Comparison of ENCODE assay signal across 16 mouse cellular contexts in genomic region chr14:68323008-68323407, GRCm38 (mm10).
DNase-seq lines count a peak whose midpoint lies in the region; ATAC-seq lines count a peak whose summit lies in the region.
"Had no signal": no experiment of that assay in that cellular context is flagged by ENCODE, and none has a peak within 500 bp of the region (broad histone marks: within the 10 kb centered on the region; RNA-seq: fewer than 3 reads in every experiment).

No protein-coding gene starts in this region.

- H3K36me3 ChIP-seq in hindbrain, embryonic 16.5 days (ENCODE audit: control insufficient read depth, insufficient read depth, low read length) = no peaks in the 10 kb centered on the region
- no peaks in the 10 kb centered on the region for H3K36me3 ChIP-seq in hindbrain, embryonic 10.5 days
- H3K36me3 ChIP-seq: heart, embryonic 15.5 days; limb, embryonic 10.5 days; liver, embryonic 15.5 days; stomach, embryonic 15.5 days had no signal

- no peak overlapping the region for H3K27ac ChIP-seq in hindbrain, embryonic 16.5 days (ENCODE audit: low read depth, low read length)
- H3K27ac ChIP-seq in hindbrain, embryonic 10.5 days = no peak overlapping the region
- H3K27ac ChIP-seq: heart, embryonic 15.5 days; limb, embryonic 10.5 days; liver, embryonic 15.5 days; stomach, embryonic 15.5 days had no signal

- H3K9ac ChIP-seq in hindbrain, embryonic 16.5 days (ENCODE audit: low read depth, low read length) = no peak overlapping the region
- H3K9ac ChIP-seq: heart, embryonic 15.5 days; liver, embryonic 15.5 days; stomach, embryonic 15.5 days had no signal

- 50% methylated on average over 6 of the region's 6 CpGs for WGBS in hindbrain, embryonic 16.5 days
- 54% methylated on average over 6 of the region's 6 CpGs for WGBS in hindbrain, embryonic 10.5 days

- no peaks in the 10 kb centered on the region for H3K27me3 ChIP-seq in hindbrain, embryonic 16.5 days (replicated peaks; ENCODE audit: control insufficient read depth, insufficient read depth, low read length)
- no peaks in the 10 kb centered on the region for H3K27me3 ChIP-seq in hindbrain, embryonic 10.5 days (ENCODE audit: insufficient read depth, poor library complexity, severe bottlenecking)
- H3K27me3 ChIP-seq: heart, embryonic 15.5 days; liver, embryonic 15.5 days; stomach, embryonic 15.5 days had no signal

- ATAC-seq in hindbrain, embryonic 16.5 days = peak; percentile 74
- no peak for ATAC-seq in megakaryocyte progenitor cell, adult 5-6 weeks (replicated peaks; ENCODE audit: poor library complexity)
- ATAC-seq: Patski had no signal

- H3K9me3 ChIP-seq in hindbrain, embryonic 16.5 days (ENCODE audit: control insufficient read depth, low read length) = no peaks in the 10 kb centered on the region
- H3K9me3 ChIP-seq in hindbrain, embryonic 10.5 days = no peaks in the 10 kb centered on the region
- H3K9me3 ChIP-seq: heart, embryonic 15.5 days; limb, embryonic 10.5 days; liver, embryonic 15.5 days; stomach, embryonic 15.5 days had no signal

- DNase-seq in hindbrain, embryonic 10.5 days (ENCODE audit: low spot score) = no peak
- DNase-seq in cerebellum, postnatal 10 days = peak; percentile 59 to 77
- DNase-seq in kidney, adult 8-10 months = peak; percentile 68 to 74
- peak; percentile 3 to 39 for DNase-seq in kidney, postnatal 4 days
- no peak for DNase-seq in spleen, postnatal 4 days (ENCODE audit: low spot score in 2 of 2)
- no peak for DNase-seq in layer of hippocampus, adult 18-20 months (ENCODE audit: low spot score in 2 of 2)
- DNase-seq: lung, postnatal 14 days; midbrain, embryonic 14.5 days; thymus, postnatal 36 days had no signal

- H3K4me1 ChIP-seq in hindbrain, embryonic 16.5 days (ENCODE audit: control insufficient read depth, insufficient read depth, low read depth, low read length) = no peaks in the 10 kb centered on the region
- H3K4me1 ChIP-seq in hindbrain, embryonic 10.5 days (replicated peaks) = 0 out of 2 replicates have a peak, but pooled peaks cover 2% of the 10 kb centered on the region
- H3K4me1 ChIP-seq: heart, embryonic 15.5 days; limb, embryonic 10.5 days; liver, embryonic 15.5 days; stomach, embryonic 15.5 days had no signal

- no peak overlapping the region for H3K4me3 ChIP-seq in hindbrain, embryonic 16.5 days (ENCODE audit: low read length)
- no peak overlapping the region for H3K4me3 ChIP-seq in hindbrain, embryonic 10.5 days
- H3K4me3 ChIP-seq: heart, embryonic 15.5 days; limb, embryonic 10.5 days; liver, embryonic 15.5 days; stomach, embryonic 15.5 days had no signal

- H3K4me2 ChIP-seq in hindbrain, embryonic 16.5 days (ENCODE audit: low read length) = no peak overlapping the region
- H3K4me2 ChIP-seq: heart, embryonic 15.5 days; liver, embryonic 15.5 days; stomach, embryonic 15.5 days had no signal

Comparison
In these comparisons a context has a peak if more than half of its experiments do, and no peak if none do; other contexts are left out.
1. DNase-seq: peak in cerebellum, postnatal 10 days (2 of 2), kidney, adult 8-10 months (2 of 2) and kidney, postnatal 4 days (2 of 2); none in hindbrain, embryonic 10.5 days (single experiment), spleen, postnatal 4 days (0 of 2) and layer of hippocampus, adult 18-20 months (0 of 2).